Mouse (Mus musculus) Muller cell, postnatal 12 days (primary cell): ENCODE data around the gene Epb41l1.
"Not testable (repeated sequence)": the region's sequence is repeated elsewhere in the genome, so short reads cannot be mapped to it uniquely, and the experiment has no call there.

Experiments
- DNase-seq: peaks from one replicate; pipeline ENCODE4 v3.0.0-alpha.2; 2015; ENCODE audit errors: inconsistent ontology term

Gene Epb41l1

GRCm38 (mm10) chr2:156486086-156486751 is 65.5 kb downstream of the Epb41l1 start:
- DNase-seq, result no peak

GRCm38 (mm10) chr2:156487589-156488160 is 67.0 kb downstream of the Epb41l1 start:
- DNase-seq, result no peak

- peak; percentile 22 for DNase-seq
These were observed 67.6 kb downstream of the Epb41l1 start for GRCm38 (mm10) chr2:156488166-156488814.

GRCm38 (mm10) chr2:156490176-156490575 is 69.5 kb downstream of the Epb41l1 start:
- no peak for DNase-seq

- DNase-seq, result no peak
These were observed 71.1 kb downstream of the Epb41l1 start for GRCm38 (mm10) chr2:156491796-156492195.

GRCm38 (mm10) chr2:156493766-156494165 is 73.1 kb downstream of the Epb41l1 start:
- no peak for DNase-seq

GRCm38 (mm10) chr2:156494465-156494864 is 73.8 kb downstream of the Epb41l1 start:
- no peak for DNase-seq

GRCm38 (mm10) chr2:156494875-156495274 is 74.2 kb downstream of the Epb41l1 start:
- no peak for DNase-seq

GRCm38 (mm10) chr2:156496816-156497566 is 76.3 kb downstream of the Epb41l1 start:
- DNase-seq, result peak; percentile 22

- DNase-seq, result no peak
These were observed 77.2 kb downstream of the Epb41l1 start for GRCm38 (mm10) chr2:156497915-156498314.

- DNase-seq, result no peak
These were observed 80.3 kb downstream of the Epb41l1 start for GRCm38 (mm10) chr2:156501025-156501424.

GRCm38 (mm10) chr2:156505533-156505932 is 84.8 kb downstream of the Epb41l1 start:
- DNase-seq, result no peak

- no peak for DNase-seq
These were observed 91.3 kb downstream of the Epb41l1 start for GRCm38 (mm10) chr2:156512028-156512427.

GRCm38 (mm10) chr2:156512561-156512960 is 91.9 kb downstream of the Epb41l1 start:
- no peak for DNase-seq

GRCm38 (mm10) chr2:156515102-156515501 is 94.4 kb downstream of the Epb41l1 start:
- no peak for DNase-seq

GRCm38 (mm10) chr2:156515565-156516185 is 95.0 kb downstream of the Epb41l1 start:
- peak; percentile 68 for DNase-seq

GRCm38 (mm10) chr2:156516678-156517077 is 96.0 kb downstream of the Epb41l1 start:
- DNase-seq, result not testable (repeated sequence)

GRCm38 (mm10) chr2:156518306-156518705 is 97.6 kb downstream of the Epb41l1 start:
- no peak for DNase-seq

- no peak for DNase-seq
These were observed 98.9 kb downstream of the Epb41l1 start for GRCm38 (mm10) chr2:156519584-156519983.

GRCm38 (mm10) chr2:156522994-156523393 is 102.3 kb downstream of the Epb41l1 start:
- no peak for DNase-seq

GRCm38 (mm10) chr2:156524078-156524477 is 103.4 kb downstream of the Epb41l1 start:
- no peak for DNase-seq

GRCm38 (mm10) chr2:156529726-156530125 is 109.0 kb downstream of the Epb41l1 start:
- DNase-seq, result peak; percentile 19
